Mouse (Mus musculus): Measurements from ENCODE around the gene Akap2. TPM values are rescaled to one million over a fixed set of nuclear protein-coding genes. Genes with fewer than 3 reads are reported as not detected.

Akap2 gene
- total RNA-seq, 2 experiments from 2014 or later, result 21.0 to 27.5 TPM

- DNase-seq, result no peak
- intact Hi-C loops (cut with DNase I), result no loop called here
These were observed 33.2 kb downstream of the Akap2 start for GRCm38 (mm10) chr4:57750651-57751050.

GRCm38 (mm10) chr4:57751054-57751453 lies 33.6 kb downstream of the Akap2 start:
- intact Hi-C loops (cut with DNase I), result no loop called here
- no peak for DNase-seq

GRCm38 (mm10) chr4:57751566-57751965 lies 34.1 kb downstream of the Akap2 start:
- intact Hi-C loops (cut with DNase I), result no loop called here
- no peak for DNase-seq

- no peak for DNase-seq
- intact Hi-C loops (cut with DNase I), result no loop called here
These were observed 37.6 kb downstream of the Akap2 start for GRCm38 (mm10) chr4:57755085-57755484.

GRCm38 (mm10) chr4:57757997-57758396 lies 40.5 kb downstream of the Akap2 start:
- intact Hi-C loops (cut with DNase I), result no loop called here
- no peak for DNase-seq

- DNase-seq, result no peak
- intact Hi-C loops (cut with DNase I), result no loop called here
These were observed 45.0 kb downstream of the Akap2 start for GRCm38 (mm10) chr4:57762424-57762823.

- intact Hi-C loops (cut with DNase I), result no loop called here
- DNase-seq, result no peak
These were observed 46.9 kb downstream of the Akap2 start for GRCm38 (mm10) chr4:57764392-57764791.

- intact Hi-C loops (cut with DNase I), result no loop called here
- no peak for DNase-seq
These were observed 47.5 kb downstream of the Akap2 start for GRCm38 (mm10) chr4:57764926-57765325.

GRCm38 (mm10) chr4:57765806-57766205 lies 48.3 kb downstream of the Akap2 start:
- intact Hi-C loops (cut with DNase I), result no loop called here
- DNase-seq, result no peak

GRCm38 (mm10) chr4:57769007-57769406 lies 51.5 kb downstream of the Akap2 start:
- intact Hi-C loops (cut with DNase I), result no loop called here
- DNase-seq, result no peak

- intact Hi-C loops (cut with DNase I), result no loop called here
- no peak for DNase-seq
These were observed 52.8 kb downstream of the Akap2 start for GRCm38 (mm10) chr4:57770185-57770823.

- DNase-seq, result no peak
- intact Hi-C loops (cut with DNase I), result no loop called here
These were observed 54.2 kb downstream of the Akap2 start for GRCm38 (mm10) chr4:57771558-57772219.

- intact Hi-C loops (cut with DNase I), result no loop called here
These were observed 55.5 kb downstream of the Akap2 start for GRCm38 (mm10) chr4:57772851-57773510.

GRCm38 (mm10) chr4:57774517-57774916 lies 57.1 kb downstream of the Akap2 start:
- intact Hi-C loops (cut with DNase I), result no loop called here
- no peak for DNase-seq

More at GRCm38 (mm10) chr4:57772851-57773510, 55.5 kb downstream of the Akap2 start:
- no peak for DNase-seq

- intact Hi-C loops (cut with DNase I), result no loop called here
- no peak for DNase-seq
These were observed 58.1 kb downstream of the Akap2 start for GRCm38 (mm10) chr4:57775582-57775981.

GRCm38 (mm10) chr4:57780403-57780802 lies 62.9 kb downstream of the Akap2 start:
- intact Hi-C loops (cut with DNase I), result loop anchor here (10.0 kb wide), 1 partner anchor 106 kb away; no protein-coding TSS in a partner anchor
- no peak for DNase-seq

GRCm38 (mm10) chr4:57780833-57781641 lies 63.6 kb downstream of the Akap2 start:
- peak; percentile 63 for DNase-seq
- intact Hi-C loops (cut with DNase I), result loop anchor here (10.0 kb wide), 1 partner anchor 106 kb away; no protein-coding TSS in a partner anchor

GRCm38 (mm10) chr4:57781994-57782393 lies 64.5 kb downstream of the Akap2 start:
- peak; percentile 73 for DNase-seq
- intact Hi-C loops (cut with DNase I), result loop anchor here (10.0 kb wide), 1 partner anchor 107 kb away; no protein-coding TSS in a partner anchor

GRCm38 (mm10) chr4:57782549-57783390 lies 65.3 kb downstream of the Akap2 start:
- peak; percentile 41 for DNase-seq
- intact Hi-C loops (cut with DNase I), result loop anchor here (10.0 kb wide), 1 partner anchor 108 kb away; no protein-coding TSS in a partner anchor

GRCm38 (mm10) chr4:57783391-57783770 lies 65.9 kb downstream of the Akap2 start:
- no peak for DNase-seq
- intact Hi-C loops (cut with DNase I), result loop anchor here (10.0 kb wide), 1 partner anchor 109 kb away; no protein-coding TSS in a partner anchor

Measured in left cerebral cortex, postnatal 4 days (tissue).